Mouse (Mus musculus) intestine, embryonic 16.5 days (tissue): ENCODE results near the gene Nek7. TPM values are rescaled to one million over a fixed set of nuclear protein-coding genes. Genes with fewer than 3 reads are reported as not detected.

Experiments
- ATAC-seq: fragments of 200-750 bp; cut with Nextera tagmentation; 2 replicates; pipeline ENCODE4 v1.8.0; 2017; ENCODE audit warnings: moderate TSS enrichment, moderate library complexity
- H3K27ac ChIP-seq: fragments of 300-500 bp; sonication (generic); 2 replicates; pipeline ENCODE4 v1.5.1; 2014; ENCODE audit warnings: mild to moderate bottlenecking, low read length
- H3K27me3 ChIP-seq: fragments of 300-500 bp; sonication (generic); replicated peaks from 2 replicates; pipeline ENCODE4 v1.6.1; 2014; ENCODE audit warnings: low read length, control low read depth, mixed read lengths; ENCODE audit not compliant: control insufficient read depth, insufficient read depth
- H3K36me3 ChIP-seq: fragments of 300-500 bp; sonication (generic); 2 replicates; pipeline ENCODE4 v1.6.1; 2014; ENCODE audit warnings: low read length, control low read depth; ENCODE audit not compliant: control insufficient read depth, insufficient read depth
- H3K4me1 ChIP-seq: fragments of 300-500 bp; sonication (generic); 2 replicates; pipeline ENCODE4 v1.6.1; 2014; ENCODE audit warnings: low read length, control low read depth, mixed read lengths; ENCODE audit not compliant: control insufficient read depth, insufficient read depth
- H3K4me2 ChIP-seq: fragments of 300-500 bp; sonication (generic); 2 replicates; pipeline ENCODE4 v1.6.1; 2014; ENCODE audit warnings: low read depth, low read length, control low read depth
- H3K4me3 ChIP-seq: fragments of 300-500 bp; sonication (generic); 2 replicates; pipeline ENCODE4 v1.5.1; 2014; ENCODE audit warnings: mild to moderate bottlenecking, low read length
- H3K9ac ChIP-seq: fragments of 300-500 bp; sonication (generic); 2 replicates; pipeline ENCODE4 v1.6.1; 2014; ENCODE audit warnings: low read depth, low read length
- H3K9me3 ChIP-seq: fragments of 300-500 bp; sonication (generic); 2 replicates; pipeline ENCODE4 v1.6.1; 2016; ENCODE audit warnings: low read length, control low read depth; ENCODE audit not compliant: control insufficient read depth
- WGBS: fragments of 180-500 bp; shearing (Covaris S2); extraction: QIAGEN DNeasy Blood & Tissue Kit; methylation state at CpG from one replicate; pipeline ENCODE4 v1.1.7; 2014; 5-methylcytosine and 5-hydroxymethylcytosine counted together
- polyA plus RNA-seq: library from polyadenylated mRNA; unstranded; fragments of >200 nt; fragmentation: Nextera tagmentation; extraction: Ambion mirVana; gene quantifications from 2 replicates; pipeline ENCODE4 v1.2.1, GENCODE M21; 2015

The Nek7 gene
- polyA plus RNA-seq, 1 experiment from 2014 or later, result 19.2 TPM

GRCm38 (mm10) chr1:138596127-138596706 lies 23.7 kb downstream of the Nek7 start:
- Histone ChIP-seq H3K27ac (no peak overlapping the region), H3K27me3 (no peaks in the 10 kb centered on the region), H3K9ac (no peak overlapping the region), H3K36me3 (no peaks in the 10 kb centered on the region), H3K4me1 (no peaks in the 10 kb centered on the region), H3K4me3 (no peak overlapping the region), H3K4me2 (no peak overlapping the region), H3K9me3 (no peaks in the 10 kb centered on the region)
- 52% methylated on average over 4 of the region's 4 CpGs for WGBS
- ATAC-seq, result no peak

GRCm38 (mm10) chr1:138594910-138595309 lies 25.0 kb downstream of the Nek7 start:
- ATAC-seq, result no peak
- H3K4me2 ChIP-seq, result no peak overlapping the region
- no peak overlapping the region for H3K9ac ChIP-seq
- H3K27ac ChIP-seq, result no peak overlapping the region
- no peak overlapping the region for H3K4me3 ChIP-seq
- H3K4me1 ChIP-seq, result no peaks in the 10 kb centered on the region
- H3K9me3 ChIP-seq, result no peaks in the 10 kb centered on the region
- WGBS, result 79% methylated on average over 5 of the region's 5 CpGs
- H3K36me3 ChIP-seq, result no peaks in the 10 kb centered on the region
- H3K27me3 ChIP-seq, result peaks cover 1% of the 10 kb centered on the region; the same call in 1 of the 2 replicates

- Histone ChIP-seq H3K9ac (no peak overlapping the region), H3K4me1 (no peaks in the 10 kb centered on the region), H3K4me2 (no peak overlapping the region), H3K9me3 (no peaks in the 10 kb centered on the region), H3K27me3 (peaks cover 5% of the 10 kb centered on the region; the same call in 1 of the 2 replicates), H3K27ac (no peak overlapping the region), H3K36me3 (no peaks in the 10 kb centered on the region), H3K4me3 (no peak overlapping the region)
- 92% methylated on average over 5 of the region's 5 CpGs for WGBS
- ATAC-seq, result no peak
Measured at GRCm38 (mm10) chr1:138593922-138594321, 26.0 kb downstream of the Nek7 start.

GRCm38 (mm10) chr1:138592466-138592865 lies 27.5 kb downstream of the Nek7 start:
- Histone ChIP-seq H3K27me3 (peaks cover 5% of the 10 kb centered on the region; the same call in 1 of the 2 replicates), H3K4me3 (no peak overlapping the region), H3K9ac (no peak overlapping the region), H3K4me1 (no peaks in the 10 kb centered on the region), H3K9me3 (no peaks in the 10 kb centered on the region), H3K27ac (no peak overlapping the region), H3K36me3 (no peaks in the 10 kb centered on the region), H3K4me2 (no peak overlapping the region)
- no peak for ATAC-seq
- WGBS, result 81% methylated on average over 4 of the region's 4 CpGs

- H3K27me3 ChIP-seq, result peaks cover 10% of the 10 kb centered on the region
- H3K4me1 ChIP-seq, result no peaks in the 10 kb centered on the region
- no peak overlapping the region for H3K9ac ChIP-seq
- no peak overlapping the region for H3K27ac ChIP-seq
- H3K4me2 ChIP-seq, result no peak overlapping the region
- WGBS, result 82% methylated on average over 8 of the region's 8 CpGs
- ATAC-seq, result no peak
- no peaks in the 10 kb centered on the region for H3K36me3 ChIP-seq
- H3K4me3 ChIP-seq, result no peak overlapping the region
- H3K9me3 ChIP-seq, result no peaks in the 10 kb centered on the region
Measured at GRCm38 (mm10) chr1:138590451-138591022, 29.4 kb downstream of the Nek7 start.

GRCm38 (mm10) chr1:138589126-138589525 lies 30.8 kb downstream of the Nek7 start:
- Histone ChIP-seq H3K4me2 (no peak overlapping the region), H3K27ac (no peak overlapping the region), H3K4me1 (no peaks in the 10 kb centered on the region), H3K36me3 (no peaks in the 10 kb centered on the region), H3K4me3 (no peak overlapping the region), H3K9me3 (no peaks in the 10 kb centered on the region), H3K9ac (no peak overlapping the region), H3K27me3 (peaks cover 13% of the 10 kb centered on the region)
- no peak for ATAC-seq
- 73% methylated on average over 3 of the region's 3 CpGs for WGBS

DNA sequence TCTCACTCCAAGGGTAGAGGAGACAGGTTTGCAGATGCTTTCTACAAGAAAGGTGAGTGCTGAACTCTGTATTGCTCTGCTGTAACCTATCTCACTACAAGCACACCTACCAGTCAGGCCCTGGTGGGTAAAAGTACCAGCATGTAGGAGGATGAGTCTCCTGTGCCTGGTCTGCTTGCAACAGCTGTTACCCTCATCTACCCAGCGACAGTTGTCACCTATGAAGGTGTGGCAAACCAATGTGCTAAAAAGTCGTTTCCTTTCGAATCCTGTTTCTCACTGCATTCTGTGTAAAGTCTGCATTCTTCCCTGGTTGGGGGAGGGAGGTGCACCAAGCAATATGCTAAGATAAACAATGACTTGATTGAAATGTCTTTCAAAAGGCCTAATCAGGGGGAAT lies 32.1 kb downstream of the Nek7 start:
- H3K4me1 ChIP-seq, result no peaks in the 10 kb centered on the region
- no peak overlapping the region for H3K27ac ChIP-seq
- H3K4me2 ChIP-seq, result no peak overlapping the region
- H3K9ac ChIP-seq, result no peak overlapping the region
- no peak overlapping the region for H3K4me3 ChIP-seq
- H3K9me3 ChIP-seq, result no peaks in the 10 kb centered on the region
- H3K36me3 ChIP-seq, result no peaks in the 10 kb centered on the region
- WGBS, result 50% methylated on average over 3 of the region's 3 CpGs
- no peak for ATAC-seq
- peaks cover 13% of the 10 kb centered on the region for H3K27me3 ChIP-seq

DNA sequence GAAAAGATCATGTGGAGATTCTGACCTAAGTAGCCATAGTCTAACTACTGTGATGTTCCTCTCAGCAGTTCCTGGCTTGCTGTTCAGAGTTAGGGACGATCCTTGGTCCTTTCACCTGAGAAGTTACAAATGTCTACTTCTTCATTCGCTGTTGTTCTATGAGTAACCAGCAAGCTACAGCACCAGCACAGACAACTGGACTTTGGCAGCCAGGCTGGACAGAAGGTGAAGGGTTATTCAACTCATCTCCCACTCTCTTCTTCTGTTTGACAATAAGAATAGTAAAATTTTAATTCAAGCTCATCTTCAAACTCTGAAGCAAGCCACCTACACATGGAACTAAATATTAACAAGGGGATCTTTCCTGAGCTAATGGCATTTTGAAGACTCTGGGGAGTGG lies 33.0 kb downstream of the Nek7 start:
- H3K4me2 ChIP-seq, result no peak overlapping the region
- H3K9ac ChIP-seq, result no peak overlapping the region
- H3K27me3 ChIP-seq, result peaks cover 13% of the 10 kb centered on the region
- H3K4me3 ChIP-seq, result no peak overlapping the region
- WGBS, result 91% methylated on average over 2 of the region's 2 CpGs
- no peaks in the 10 kb centered on the region for H3K9me3 ChIP-seq
- H3K4me1 ChIP-seq, result no peaks in the 10 kb centered on the region
- H3K27ac ChIP-seq, result no peak overlapping the region
- no peaks in the 10 kb centered on the region for H3K36me3 ChIP-seq
- no peak for ATAC-seq

- Histone ChIP-seq H3K27me3 (peaks cover 9% of the 10 kb centered on the region), H3K4me1 (no peaks in the 10 kb centered on the region), H3K36me3 (no peaks in the 10 kb centered on the region), H3K4me3 (no peak overlapping the region), H3K9ac (no peak overlapping the region), H3K9me3 (no peaks in the 10 kb centered on the region), H3K4me2 (no peak overlapping the region), H3K27ac (no peak overlapping the region)
- ATAC-seq, result no peak
- WGBS, result 98% methylated on average over 2 of the region's 2 CpGs
Measured at GRCm38 (mm10) chr1:138584423-138585013, 35.4 kb downstream of the Nek7 start.
